Mouse (Mus musculus) midbrain, embryonic 16.5 days (tissue): ENCODE measurements around the gene Slc25a17. TPM values are rescaled to one million over a fixed set of nuclear protein-coding genes. Genes with fewer than 3 reads are reported as not detected.

Experiments used
- ATAC-seq: fragments of 200-750 bp; cut with Nextera tagmentation; 2 replicates; pipeline ENCODE4 v1.8.0; 2017; ENCODE audit warnings: moderate TSS enrichment
- H3K27ac ChIP-seq: fragments of 300-500 bp; sonication (generic); 2 replicates; pipeline ENCODE4 v1.5.1; 2014; ENCODE audit warnings: mild to moderate bottlenecking, low read length, mixed read lengths
- H3K27me3 ChIP-seq: fragments of 300-500 bp; sonication (generic); 2 replicates; pipeline ENCODE4 v1.6.1; 2014; ENCODE audit warnings: low read depth, low read length, mixed read lengths; ENCODE audit not compliant: control insufficient read depth, insufficient read depth
- H3K36me3 ChIP-seq: fragments of 300-500 bp; sonication (generic); 2 replicates; pipeline ENCODE4 v1.6.1; 2014; ENCODE audit warnings: mild to moderate bottlenecking, low read length, moderate library complexity, mixed read lengths; ENCODE audit not compliant: control insufficient read depth, insufficient read depth
- H3K4me1 ChIP-seq: fragments of 300-500 bp; sonication (generic); 2 replicates; pipeline ENCODE4 v1.6.1; 2014; ENCODE audit warnings: mild to moderate bottlenecking, low read length, mixed read lengths; ENCODE audit not compliant: control insufficient read depth, insufficient read depth
- H3K4me2 ChIP-seq: fragments of 300-500 bp; sonication (generic); 2 replicates; pipeline ENCODE4 v1.6.1; 2014; ENCODE audit warnings: mild to moderate bottlenecking, low read length, mixed read lengths
- H3K4me3 ChIP-seq: fragments of 300-500 bp; sonication (generic); 2 replicates; pipeline ENCODE4 v1.5.1; 2014; ENCODE audit warnings: low read depth, mild to moderate bottlenecking, low read length, moderate library complexity, mixed read lengths
- H3K9ac ChIP-seq: fragments of 300-500 bp; sonication (generic); 2 replicates; pipeline ENCODE4 v1.6.1; 2014; ENCODE audit warnings: low read depth, low read length, mixed read lengths
- H3K9me3 ChIP-seq: fragments of 300-500 bp; sonication (generic); replicated peaks from 2 replicates; pipeline ENCODE4 v1.6.1; 2014; ENCODE audit warnings: mild to moderate bottlenecking, low read length, mixed read lengths; ENCODE audit not compliant: control insufficient read depth, poor library complexity, severe bottlenecking
- WGBS: fragments of 180-500 bp; shearing (Covaris S2); extraction: QIAGEN DNeasy Blood & Tissue Kit; methylation state at CpG from one replicate; pipeline ENCODE4 v1.1.7; 2014; 5-methylcytosine and 5-hydroxymethylcytosine counted together
- polyA plus RNA-seq: library from polyadenylated mRNA; unstranded; fragments of >200 nt; fragmentation: Nextera tagmentation; extraction: Ambion mirVana; gene quantifications from 2 replicates; pipeline ENCODE4 v1.2.1, GENCODE M21; 2015

Slc25a17 gene
- polyA plus RNA-seq = 136 and 141 TPM in 2 replicates

DNA sequence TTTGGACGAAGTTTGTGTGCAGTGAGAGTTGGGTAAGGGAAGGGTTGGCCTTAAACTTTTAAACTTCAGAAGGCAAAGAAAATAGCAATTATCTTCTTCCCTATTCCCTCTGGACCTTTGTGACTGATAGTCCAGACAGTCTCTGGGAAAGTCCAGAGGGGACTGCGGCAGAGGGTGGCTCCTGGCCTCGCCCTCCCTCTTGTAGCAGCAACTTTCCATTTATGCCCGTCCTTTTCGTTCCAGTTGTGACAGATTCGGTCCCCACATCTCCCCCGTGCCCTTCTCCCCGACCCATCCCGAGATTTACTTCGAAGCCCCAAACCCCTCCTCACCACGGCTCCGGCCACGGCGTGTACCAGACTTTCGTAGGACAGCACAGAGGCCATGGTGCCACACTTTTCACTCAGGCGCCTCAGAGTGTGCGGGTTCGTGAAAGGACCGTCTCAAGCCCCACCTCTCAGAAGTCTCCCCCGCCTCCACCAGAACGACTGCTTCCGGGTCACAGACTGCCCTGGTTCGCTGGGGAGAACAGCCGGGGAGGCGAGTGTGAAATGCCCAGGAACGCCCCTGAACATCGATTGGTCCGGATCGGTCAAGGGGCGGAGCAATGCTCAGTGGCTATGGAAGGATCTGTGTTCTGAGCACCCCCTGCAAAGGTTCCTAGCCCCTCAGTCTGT lies at the start of gene Slc25a17:
Gene Slc25a17, minus strand, starts transcription at position 468 of the 677 bp plus-strand sequence.
- H3K36me3 ChIP-seq = peaks cover 4% of the 10 kb centered on the region
- H3K27me3 ChIP-seq = no peaks in the 10 kb centered on the region
- H3K27ac ChIP-seq = peak within 1 kb of the TSS; percentile 40
- ATAC-seq = peak; percentile 99
- H3K9me3 ChIP-seq = no peaks in the 10 kb centered on the region
- peak within 1 kb of the TSS; percentile 81 for H3K4me2 ChIP-seq
- peaks cover 16% of the 10 kb centered on the region for H3K4me1 ChIP-seq
- WGBS = 1% methylated on average over 30 of the region's 30 CpGs
- H3K4me3 ChIP-seq = peak within 1 kb of the TSS; percentile 50
- peak within 1 kb of the TSS; percentile 62 for H3K9ac ChIP-seq

DNA sequence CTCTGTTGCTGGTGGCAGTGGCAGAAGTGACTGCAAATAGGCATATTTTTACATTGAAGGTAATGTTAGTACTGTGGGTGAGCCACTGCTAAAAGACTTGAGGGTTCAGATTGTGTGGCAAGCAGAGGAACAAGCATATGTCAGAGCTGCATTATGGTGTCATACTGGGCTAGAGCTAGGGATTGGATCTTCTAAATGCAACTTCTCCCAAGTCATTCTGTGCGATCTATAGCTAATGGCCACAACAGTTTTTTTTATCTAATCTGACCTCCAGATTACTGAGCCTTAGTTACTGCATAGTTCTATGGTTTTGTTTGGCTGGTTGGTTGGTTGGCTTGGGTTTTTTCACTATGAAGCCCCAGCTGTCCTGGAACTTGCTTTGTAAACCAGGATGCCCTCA lies 47.6 kb upstream of the Slc25a17 start, which contains the start of gene Dnajb7:
Gene Dnajb7, minus strand, starts transcription at position 101 of the 400 bp plus-strand sequence.
- H3K9me3 ChIP-seq = no peaks in the 10 kb centered on the region
- H3K27ac ChIP-seq = no peak within 1 kb of the TSS
- no peaks in the 10 kb centered on the region for H3K36me3 ChIP-seq
- no peak for ATAC-seq
- H3K4me1 ChIP-seq = no peaks in the 10 kb centered on the region
- H3K9ac ChIP-seq = no peak within 1 kb of the TSS
- no peak within 1 kb of the TSS for H3K4me2 ChIP-seq
- 94% methylated on average over 1 of the region's 1 CpGs for WGBS
- H3K4me3 ChIP-seq = no peak within 1 kb of the TSS
- H3K27me3 ChIP-seq = no peaks in the 10 kb centered on the region

DNA sequence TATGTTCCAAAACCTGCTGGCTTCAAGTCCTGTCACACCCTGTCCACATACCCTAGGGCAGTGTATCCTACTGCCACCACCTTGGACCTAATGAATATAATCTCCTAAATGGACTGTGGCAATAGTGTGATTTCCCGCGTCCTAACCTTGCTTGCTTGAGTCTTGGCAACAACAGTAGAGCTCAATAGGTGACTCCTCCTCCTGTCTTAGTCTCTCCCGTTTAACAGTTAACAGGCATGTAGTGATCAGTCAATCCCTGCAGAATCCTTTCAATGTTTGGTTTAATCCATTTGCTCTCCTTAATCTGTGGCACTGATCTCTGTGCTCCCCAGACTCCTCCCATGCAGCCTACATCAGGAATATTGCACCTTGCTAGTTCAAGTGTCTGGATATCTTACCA lies 44.4 kb upstream of the Slc25a17 start:
- Histone ChIP-seq H3K27ac (no peak overlapping the region), H3K4me2 (no peak overlapping the region), H3K9ac (no peak overlapping the region), H3K36me3 (no peaks in the 10 kb centered on the region), H3K27me3 (no peaks in the 10 kb centered on the region), H3K9me3 (no peaks in the 10 kb centered on the region), H3K4me3 (no peak overlapping the region), H3K4me1 (peaks cover 11% of the 10 kb centered on the region)
- WGBS = 75% methylated on average over 3 of the region's 3 CpGs
- ATAC-seq = no peak

DNA sequence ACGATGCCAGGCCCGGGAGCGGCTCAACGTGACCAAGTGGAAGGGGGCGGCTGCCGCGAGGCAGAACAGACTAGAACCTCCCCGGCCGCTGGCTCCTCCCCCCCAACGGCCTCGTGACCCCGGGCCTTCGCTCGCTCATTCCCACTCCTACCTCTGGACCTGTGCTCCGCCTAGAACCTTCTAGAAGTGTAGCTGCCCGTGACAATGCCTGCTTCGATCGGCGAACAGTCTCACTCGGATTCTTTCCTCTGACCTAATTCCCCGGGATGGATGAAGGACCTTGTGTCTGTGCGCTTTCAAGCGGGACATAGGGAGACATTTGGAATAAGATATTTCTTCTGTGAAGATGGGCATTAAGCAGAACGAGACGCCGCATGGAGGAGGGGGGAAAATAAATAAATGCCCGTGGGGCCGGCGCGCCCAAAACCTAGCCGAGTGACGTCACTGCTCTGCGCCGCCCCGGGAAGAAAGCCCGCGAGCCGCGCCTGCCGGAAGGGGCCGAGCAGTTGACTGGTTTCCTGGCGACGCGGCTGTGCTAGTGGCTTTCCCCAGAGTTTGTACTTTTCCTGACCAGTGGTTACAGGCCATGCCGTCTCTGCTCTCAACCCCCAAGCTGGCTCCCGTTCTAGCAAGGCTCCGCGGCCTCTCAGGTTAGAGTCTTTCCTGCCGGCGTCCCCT lies 39.2 kb upstream of the Slc25a17 start, which contains the start of the genes St13 and Xpnpep3:
Gene St13, minus strand, starts transcription at position 440 of the 678 bp plus-strand sequence.
Gene Xpnpep3, plus strand, starts transcription at position 501 of the 678 bp plus-strand sequence.
- peaks cover 24% of the 10 kb centered on the region for H3K4me1 ChIP-seq
- peak within 1 kb of the TSS; percentile 99 for H3K4me3 ChIP-seq
- H3K36me3 ChIP-seq = no peaks in the 10 kb centered on the region
- H3K9me3 ChIP-seq = no peaks in the 10 kb centered on the region
- WGBS = under 1% methylated on average over 46 of the region's 50 CpGs
- peak within 1 kb of the TSS; percentile 87 for H3K9ac ChIP-seq
- peak within 1 kb of the TSS; percentile 88 for H3K4me2 ChIP-seq
- peak; percentile 99 for ATAC-seq
- peak within 1 kb of the TSS; percentile 98 for H3K27ac ChIP-seq
- H3K27me3 ChIP-seq = no peaks in the 10 kb centered on the region

DNA sequence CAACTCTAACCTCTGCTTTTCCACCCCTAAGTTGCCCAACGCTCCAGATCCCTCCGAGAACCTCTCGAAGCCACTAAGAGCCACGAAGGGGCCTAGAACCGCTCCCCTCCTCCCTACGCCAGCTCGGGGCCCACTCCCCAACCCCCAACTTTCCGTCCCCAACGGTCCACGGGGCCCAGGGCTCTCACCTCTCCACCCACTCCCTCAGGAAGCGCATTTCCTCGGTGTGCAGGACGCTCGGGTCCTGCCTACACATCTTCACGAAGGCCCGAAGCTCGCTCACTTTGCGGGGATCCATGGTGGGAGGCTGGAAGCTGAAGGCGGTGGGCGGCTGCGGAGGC lies 38.7 kb upstream of the Slc25a17 start:
- peak overlapping the region; percentile 99 for H3K4me3 ChIP-seq
- H3K36me3 ChIP-seq = no peaks in the 10 kb centered on the region
- no peak; the same call in 1 of the 2 replicates for ATAC-seq
- H3K9ac ChIP-seq = peak overlapping the region; percentile 87
- peak overlapping the region; percentile 79 for H3K4me2 ChIP-seq
- no peaks in the 10 kb centered on the region for H3K27me3 ChIP-seq
- 0% methylated on average over 21 of the region's 21 CpGs for WGBS
- no peaks in the 10 kb centered on the region for H3K9me3 ChIP-seq
- peaks cover 24% of the 10 kb centered on the region for H3K4me1 ChIP-seq
- H3K27ac ChIP-seq = peak overlapping the region; percentile 98

DNA sequence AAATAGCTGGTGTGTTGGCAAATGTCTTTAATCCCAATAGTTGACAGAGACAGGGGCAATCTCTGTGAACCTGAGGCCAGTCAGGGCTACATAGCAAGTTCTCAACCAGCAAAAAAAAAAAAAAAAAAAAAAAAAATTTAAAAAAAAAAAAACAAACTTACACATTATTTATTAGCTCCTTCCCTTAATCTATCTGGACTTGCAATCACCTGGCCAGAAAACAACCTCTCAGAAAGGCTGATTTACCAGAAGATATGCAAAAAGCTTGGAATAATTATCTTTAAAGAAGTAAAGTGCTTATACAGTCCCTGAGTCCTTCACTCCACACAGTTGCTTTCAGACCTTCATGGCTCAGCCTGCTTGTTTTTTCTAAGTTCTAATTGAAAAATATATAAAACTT lies 37.6 kb upstream of the Slc25a17 start:
- Histone ChIP-seq H3K4me2 (peak overlapping the region; percentile 79), H3K4me1 (peaks cover 24% of the 10 kb centered on the region), H3K9ac (no peak overlapping the region), H3K27me3 (no peaks in the 10 kb centered on the region), H3K4me3 (peak overlapping the region; percentile 99), H3K27ac (no peak overlapping the region), H3K36me3 (no peaks in the 10 kb centered on the region), H3K9me3 (no peaks in the 10 kb centered on the region)
- ATAC-seq = no peak

DNA sequence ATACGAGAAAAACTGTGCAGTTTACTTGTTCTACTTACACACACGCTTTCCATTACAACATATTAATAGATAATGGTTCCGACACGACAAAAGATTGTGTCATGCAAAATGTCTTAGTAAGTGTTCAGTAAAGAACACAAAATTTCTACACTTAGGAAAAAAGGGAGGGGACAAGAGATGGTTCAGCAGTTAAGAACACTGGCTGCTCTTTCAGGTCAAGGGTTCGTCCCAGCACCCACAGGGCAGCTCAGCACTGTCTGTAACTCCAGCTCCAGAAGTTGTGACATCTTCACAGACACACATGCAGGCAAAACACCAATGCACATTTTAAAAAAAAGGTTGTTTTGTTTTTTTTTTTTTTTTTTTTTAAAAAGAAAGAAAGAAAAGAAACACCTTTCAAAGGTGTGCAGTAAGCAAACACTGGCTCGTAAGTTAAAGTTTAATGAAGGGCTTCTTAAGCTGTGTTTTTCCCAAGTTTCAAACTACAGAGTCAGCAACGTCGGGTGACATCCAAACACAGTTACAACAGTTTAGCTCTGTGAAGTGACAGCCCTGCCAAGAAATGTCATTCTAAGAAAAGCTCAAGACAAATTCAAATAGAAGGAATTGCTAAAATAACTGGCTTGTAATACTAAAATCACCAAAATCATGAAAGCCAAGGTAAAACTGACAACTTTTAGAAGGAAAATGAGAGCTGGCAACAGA lies 33.8 kb upstream of the Slc25a17 start:
- 88% methylated on average over 8 of the region's 8 CpGs for WGBS
- Histone ChIP-seq H3K9me3 (no peaks in the 10 kb centered on the region), H3K4me1 (peaks cover 13% of the 10 kb centered on the region), H3K9ac (no peak overlapping the region), H3K4me3 (no peak overlapping the region), H3K27ac (no peak overlapping the region), H3K4me2 (no peak overlapping the region), H3K27me3 (no peaks in the 10 kb centered on the region), H3K36me3 (peaks cover 8% of the 10 kb centered on the region; the same call in 1 of the 2 replicates)
- ATAC-seq = no peak

DNA sequence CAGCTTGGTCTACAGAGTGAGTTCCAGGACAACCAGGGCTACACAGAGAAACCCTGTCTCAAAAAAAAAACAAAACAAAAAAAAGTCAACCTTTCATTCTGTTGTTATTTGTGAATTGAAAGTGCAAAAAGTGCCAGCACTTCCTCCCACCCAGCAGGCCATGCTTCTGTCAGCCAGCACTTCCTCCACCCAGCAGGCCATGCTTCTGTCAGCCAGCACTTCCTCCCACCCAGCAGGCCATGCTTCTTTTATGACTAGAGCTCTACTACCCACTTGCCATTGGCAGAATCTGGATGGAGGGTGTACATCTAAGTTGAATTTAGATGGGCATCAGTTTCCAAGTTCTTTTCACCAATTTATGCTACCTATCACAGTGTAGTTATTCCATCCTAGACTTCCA lies 32.4 kb upstream of the Slc25a17 start:
- H3K27me3 ChIP-seq = no peaks in the 10 kb centered on the region
- no peaks in the 10 kb centered on the region for H3K9me3 ChIP-seq
- H3K4me1 ChIP-seq = peaks cover 7% of the 10 kb centered on the region
- H3K27ac ChIP-seq = no peak overlapping the region
- H3K9ac ChIP-seq = no peak overlapping the region
- peaks cover 11% of the 10 kb centered on the region; the same call in 1 of the 2 replicates for H3K36me3 ChIP-seq
- ATAC-seq = no peak
- no peak overlapping the region for H3K4me2 ChIP-seq
- H3K4me3 ChIP-seq = no peak overlapping the region

DNA sequence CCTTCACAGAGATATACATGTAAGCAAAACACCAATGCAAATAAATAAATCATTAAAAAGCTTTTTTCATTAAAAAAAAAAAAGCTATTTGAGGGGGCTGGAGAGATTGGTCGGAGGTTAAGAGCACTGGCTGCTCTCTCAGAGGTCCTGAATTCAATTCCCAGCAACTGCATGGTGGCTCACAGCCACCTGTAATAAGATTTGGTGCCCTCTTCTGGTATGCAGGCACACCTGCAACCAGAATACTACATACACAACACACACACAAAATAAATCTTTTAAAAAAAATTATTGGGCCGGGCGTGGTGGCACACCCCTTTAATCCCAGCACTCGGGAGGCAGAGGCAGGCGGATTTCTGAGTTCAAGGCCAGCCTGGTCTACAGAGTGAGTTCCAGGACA lies 25.7 kb upstream of the Slc25a17 start:
- Histone ChIP-seq H3K27ac (no peak overlapping the region), H3K4me1 (no peaks in the 10 kb centered on the region), H3K4me2 (no peak overlapping the region), H3K4me3 (no peak overlapping the region), H3K27me3 (no peaks in the 10 kb centered on the region), H3K9ac (no peak overlapping the region), H3K36me3 (peaks cover 36% of the 10 kb centered on the region), H3K9me3 (no peaks in the 10 kb centered on the region)
- ATAC-seq = no peak
- WGBS = over 99% methylated on average over 5 of the region's 5 CpGs
